Mouse (Mus musculus) CH12.LX (cell line): Measurements from ENCODE around the gene Morn5. TPM values are rescaled to one million over a fixed set of nuclear protein-coding genes. Genes with fewer than 3 reads are reported as not detected.

Experiments
- DNase-seq: peaks from one replicate; pipeline ENCODE4 v3.0.0-alpha.2; 2013; ENCODE audit errors: extremely low read depth
- H3K27ac ChIP-seq: 2 replicates; pipeline ENCODE4 v1.5.1; 2012; ENCODE audit warnings: low read depth, mild to moderate bottlenecking, control low read depth, moderate library complexity; ENCODE audit not compliant: insufficient read depth
- H3K27me3 ChIP-seq: replicated peaks from 2 replicates; pipeline ENCODE3; 2012; ENCODE audit warnings: inconsistent platforms
- H3K36me3 ChIP-seq, 2 experiments: replicated peaks in 1 of 2; 2 replicates each; pipeline versions ENCODE3 to v1.6.1; 2012; ENCODE audit warnings: inconsistent platforms in 1 of 2, low read length in 1 of 2, mild to moderate bottlenecking in 1 of 2, mixed read lengths in 1 of 2, moderate library complexity in 1 of 2; ENCODE audit not compliant: control insufficient read depth in 1 of 2, insufficient read depth in 1 of 2
- H3K4me1 ChIP-seq, 2 experiments: 2 replicates each; pipeline ENCODE4 v1.6.1; 2012; ENCODE audit warnings: inconsistent platforms in 1 of 2, moderate library complexity in 1 of 2; ENCODE audit not compliant: insufficient read depth in 2 of 2, control insufficient read depth in 1 of 2
- H3K4me2 ChIP-seq: 2 replicates; pipeline ENCODE4 v1.6.1; 2012; ENCODE audit warnings: low read depth, mild to moderate bottlenecking, control low read depth; ENCODE audit not compliant: poor library complexity, insufficient read depth, severe bottlenecking
- H3K4me3 ChIP-seq, 3 experiments: fragments of 150-350 bp in 1 of 3; sonication (generic) in 1 of 3; replicated peaks in 1 of 3; 2 replicates each; pipeline versions ENCODE3 to v1.5.1; 2011 to 2012; ENCODE audit warnings: low read depth in 2 of 3, low read length in 2 of 3, mild to moderate bottlenecking in 2 of 3, moderate library complexity in 2 of 3, control low read depth in 1 of 3, improper control_type of control experiment in 1 of 3, inconsistent platforms in 1 of 3, mixed read lengths in 1 of 3; ENCODE audit not compliant: poor library complexity in 1 of 3
- H3K79me2 ChIP-seq: replicated peaks from 2 replicates; pipeline ENCODE4 v1.6.1; 2012; ENCODE audit warnings: mild to moderate bottlenecking, moderate library complexity; ENCODE audit not compliant: control insufficient read depth, poor library complexity, insufficient read depth, severe bottlenecking; ENCODE audit errors: extremely low read depth
- H3K9ac ChIP-seq: 2 replicates; pipeline ENCODE4 v1.6.1; 2012; ENCODE audit warnings: low read depth, mild to moderate bottlenecking, control low read depth, moderate library complexity; ENCODE audit not compliant: insufficient read depth
- H3K9me3 ChIP-seq: replicated peaks from 2 replicates; pipeline ENCODE3; 2012; ENCODE audit warnings: low read length, inconsistent platforms, mixed read lengths
- CHD1 ChIP-seq: IDR thresholded peaks from 2 replicates; pipeline ENCODE4 v1.6.1; 2012; ENCODE audit warnings: low read depth, low read length, improper control_type of control experiment, inconsistent platforms
- CHD2 ChIP-seq: IDR thresholded peaks from 2 replicates; pipeline ENCODE4 v1.6.1; 2011; ENCODE audit warnings: low read length, improper control_type of control experiment
- E2F4 ChIP-seq: IDR thresholded peaks from 2 replicates; pipeline ENCODE4 v1.6.1; 2011; ENCODE audit warnings: low read depth, low read length, improper control_type of control experiment; ENCODE audit not compliant: insufficient replicate concordance
- ETS1 ChIP-seq: conservative IDR thresholded peaks from 2 replicates; pipeline ENCODE4 v1.6.1; 2012; ENCODE audit warnings: low read depth, mild to moderate bottlenecking, inconsistent platforms, low read length, improper control_type of control experiment, moderate library complexity
- GABPA ChIP-seq: IDR thresholded peaks from 2 replicates; pipeline ENCODE4 v1.6.1; 2012; ENCODE audit warnings: low read depth, low read length, improper control_type of control experiment, inconsistent platforms; ENCODE audit not compliant: insufficient replicate concordance
- IRF4 ChIP-seq: IDR thresholded peaks from 2 replicates; pipeline ENCODE4 v1.6.1; 2014; ENCODE audit warnings: low read depth, mild to moderate bottlenecking, inconsistent platforms, low read length, improper control_type of control experiment
- JUN ChIP-seq: IDR thresholded peaks from 2 replicates; pipeline ENCODE4 v1.6.1; 2011; ENCODE audit warnings: low read depth, mild to moderate bottlenecking, low read length, improper control_type of control experiment, moderate library complexity; ENCODE audit not compliant: insufficient read depth
- KAT2A ChIP-seq: IDR thresholded peaks from 2 replicates; pipeline ENCODE4 v1.6.1; 2012; ENCODE audit warnings: low read length, improper control_type of control experiment, inconsistent platforms; ENCODE audit not compliant: insufficient replicate concordance
- MEF2A ChIP-seq: IDR thresholded peaks from 2 replicates; pipeline ENCODE4 v1.6.1; 2014; ENCODE audit warnings: low read depth, mild to moderate bottlenecking, inconsistent platforms, low read length, improper control_type of control experiment, borderline replicate concordance
- MXI1 ChIP-seq: IDR thresholded peaks from 2 replicates; pipeline ENCODE4 v1.6.1; 2011; ENCODE audit warnings: mild to moderate bottlenecking, low read depth, low read length, improper control_type of control experiment
- NELFE ChIP-seq: IDR thresholded peaks from 2 replicates; pipeline ENCODE4 v1.6.1; 2011; ENCODE audit warnings: low read depth, low read length, improper control_type of control experiment
- PAX5 ChIP-seq: IDR thresholded peaks from 2 replicates; pipeline ENCODE4 v1.6.1; 2012; ENCODE audit warnings: low read length, inconsistent platforms, mixed read lengths
- POLR2A ChIP-seq: IDR thresholded peaks from 2 replicates; pipeline ENCODE4 v1.6.1; 2011; ENCODE audit warnings: low read depth, mild to moderate bottlenecking, improper control_type of control experiment, low read length
- POLR2AphosphoS2 ChIP-seq: IDR thresholded peaks from 2 replicates; pipeline ENCODE4 v1.6.1; 2011; ENCODE audit warnings: low read depth, low read length, improper control_type of control experiment
- RAD21 ChIP-seq: IDR thresholded peaks from 2 replicates; pipeline ENCODE4 v1.6.1; 2011; ENCODE audit warnings: low read depth, mild to moderate bottlenecking, low read length, improper control_type of control experiment, moderate library complexity
- RCOR1 ChIP-seq: conservative IDR thresholded peaks from 2 replicates; pipeline ENCODE4 v1.6.1; 2012; ENCODE audit warnings: low read depth, mild to moderate bottlenecking, inconsistent platforms, low read length, improper control_type of control experiment
- SMC3 ChIP-seq: IDR thresholded peaks from 2 replicates; pipeline ENCODE4 v1.6.1; 2011; ENCODE audit warnings: low read depth, low read length, improper control_type of control experiment
- UBTF ChIP-seq: IDR thresholded peaks from 2 replicates; pipeline ENCODE4 v1.6.1; 2012; ENCODE audit warnings: low read depth, mild to moderate bottlenecking, inconsistent platforms, low read length, improper control_type of control experiment, moderate library complexity
- USF1 ChIP-seq: IDR thresholded peaks from 2 replicates; pipeline ENCODE4 v1.6.1; 2014; ENCODE audit warnings: low read depth, mild to moderate bottlenecking, inconsistent platforms, low read length, improper control_type of control experiment
- USF2 ChIP-seq: conservative IDR thresholded peaks from 2 replicates; pipeline ENCODE4 v1.6.1; 2011; ENCODE audit warnings: low read depth, low read length, improper control_type of control experiment
- ZC3H11A ChIP-seq: IDR thresholded peaks from 2 replicates; pipeline ENCODE4 v1.6.1; 2012; ENCODE audit warnings: low read depth, mild to moderate bottlenecking, inconsistent platforms, low read length, improper control_type of control experiment
- ZKSCAN1 ChIP-seq: IDR thresholded peaks from 2 replicates; pipeline ENCODE4 v1.6.1; 2012; ENCODE audit warnings: low read depth, inconsistent platforms, low read length, improper control_type of control experiment, borderline replicate concordance
- ZNF384 ChIP-seq: IDR thresholded peaks from 2 replicates; pipeline ENCODE4 v1.6.1; 2012; ENCODE audit warnings: low read depth, low read length, improper control_type of control experiment, inconsistent platforms
- dilution Hi-C: fragments of 300-500 bp; cut with MboI; formaldehyde crosslinking; loops from 2 replicates; pipeline ENCODE4 v1.14.3; 2020; ENCODE audit warnings: low sequenced_read_pairs; ENCODE audit not compliant: extremely low pct_unique_long_range_greater_than_20kb, extremely low pct_ligation_motif_present
- in situ Hi-C: fragments of 300-500 bp; cut with MboI; formaldehyde crosslinking; loops from 3 replicates; pipeline ENCODE4 v1.14.3; 2019; ENCODE audit warnings: low sequenced_read_pairs, low pct_ligation_motif_present, low pct_unique_long_range_greater_than_20kb, mixed read lengths
- polyA plus RNA-seq: library from polyadenylated mRNA; unstranded; fragments of >175 nt; gene quantifications from 2 replicates; pipeline ENCODE4 v1.2.1, GENCODE M21; 2012; ENCODE audit warnings: low read depth; ENCODE audit not compliant: insufficient read length
- total RNA-seq, 2 experiments: library from RNA; depleted of rRNA; stranded (reverse); fragments of 300-350 nt in 1 of 2; fragments of >200 nt in 1 of 2; gene quantifications; 2 replicates each; pipeline ENCODE4 v1.2.3; 2012 to 2014

The Morn5 gene
- total and polyA plus RNA-seq, 3 experiments: 0.38 TPM; not detected in 2

- no peak for TF ChIP-seq ZC3H11A
- no peak for TF ChIP-seq SMC3
- TF ChIP-seq JUN: no peak
- no peak for TF ChIP-seq GABPA
- no peak for TF ChIP-seq NELFE
- no peak for TF ChIP-seq POLR2AphosphoS2
- TF ChIP-seq ETS1: no peak
- TF ChIP-seq RCOR1: no peak
- peaks cover 4% of the 10 kb centered on the region for H3K27me3 ChIP-seq
Measured at GRCm38 (mm10) chr2:36067132-36067531, 17.9 kb downstream of the Morn5 start.

GRCm38 (mm10) chr2:36071660-36072305, 22.5 kb downstream of the Morn5 start:
- H3K79me2 ChIP-seq: no peaks in the 10 kb centered on the region
- no peak overlapping the region for H3K4me2 ChIP-seq
- DNase-seq: no peak
- H3K4me3 ChIP-seq: no peak overlapping the region
- H3K27ac ChIP-seq: no peak overlapping the region
- dilution Hi-C loops: no loop called here
- H3K9ac ChIP-seq: no peak overlapping the region
- in situ Hi-C loops: no loop called here
- no peaks in the 10 kb centered on the region for H3K36me3 ChIP-seq
- TF ChIP-seq UBTF (no peak), USF1 (no peak), MEF2A (no peak), SMC3 (no peak), CHD1 (no peak), POLR2A (no peak), ZKSCAN1 (no peak), CHD2 (no peak), ZNF384 (no peak), PAX5 (no peak), USF2 (no peak), E2F4 (no peak), RAD21 (no peak), KAT2A (no peak), ETS1 (no peak), IRF4 (no peak), MXI1 (no peak)
- H3K4me1 ChIP-seq: no peaks in the 10 kb centered on the region; a peak in 1 of 4 replicates
- peaks cover 5% of the 10 kb centered on the region for H3K27me3 ChIP-seq
- no peaks in the 10 kb centered on the region for H3K9me3 ChIP-seq

More at GRCm38 (mm10) chr2:36067132-36067531, 17.9 kb downstream of the Morn5 start:
- no peak overlapping the region for H3K9ac ChIP-seq
- H3K79me2 ChIP-seq: no peaks in the 10 kb centered on the region
- H3K4me2 ChIP-seq: no peak overlapping the region
- DNase-seq: no peak
- in situ Hi-C loops (no loop called here), dilution Hi-C loops (no loop called here)
- H3K4me3 ChIP-seq: no peak overlapping the region
- H3K36me3 ChIP-seq: no peaks in the 10 kb centered on the region
- H3K27ac ChIP-seq: no peak overlapping the region
- no peaks in the 10 kb centered on the region for H3K9me3 ChIP-seq
- no peaks in the 10 kb centered on the region for H3K4me1 ChIP-seq
